Mouse (Mus musculus): Measurements from ENCODE around the gene Asb1. TPM values are rescaled to one million over a fixed set of nuclear protein-coding genes. Genes with fewer than 3 reads are reported as not detected.

Gene Asb1
- total RNA-seq (2023), result 10 to 100 TPM; 11.0 to 12.6 TPM

DNA sequence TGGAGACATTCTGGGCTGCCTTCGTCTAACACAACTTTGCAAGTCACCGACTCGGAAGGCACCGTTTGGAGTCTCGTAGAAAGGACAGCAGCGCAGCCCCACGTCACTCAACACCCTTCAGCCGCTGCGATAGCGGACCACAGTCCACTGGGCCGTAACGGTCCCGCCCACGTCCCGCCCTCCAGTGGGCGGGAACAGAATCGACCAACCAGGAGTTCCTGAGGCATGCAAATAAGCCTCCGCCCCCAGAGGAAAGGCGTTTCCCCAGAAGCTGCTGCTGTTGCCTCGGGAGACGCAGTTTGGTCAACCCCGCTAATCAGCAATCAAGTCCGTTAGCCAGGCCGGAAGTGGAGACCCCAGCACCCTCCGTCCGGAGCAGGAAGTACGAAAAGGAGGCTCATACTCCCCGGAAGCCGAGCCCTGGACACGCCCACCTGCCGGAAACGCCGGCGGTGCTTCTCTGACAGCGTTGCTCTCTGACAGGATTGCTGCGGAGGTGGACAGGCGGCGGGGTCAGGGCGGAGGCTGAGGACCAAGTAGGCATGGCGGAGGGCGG is at the start of gene Asb1:
Gene Asb1, plus strand, starts transcription at position 274 of the 556 bp plus-strand sequence.

DNA sequence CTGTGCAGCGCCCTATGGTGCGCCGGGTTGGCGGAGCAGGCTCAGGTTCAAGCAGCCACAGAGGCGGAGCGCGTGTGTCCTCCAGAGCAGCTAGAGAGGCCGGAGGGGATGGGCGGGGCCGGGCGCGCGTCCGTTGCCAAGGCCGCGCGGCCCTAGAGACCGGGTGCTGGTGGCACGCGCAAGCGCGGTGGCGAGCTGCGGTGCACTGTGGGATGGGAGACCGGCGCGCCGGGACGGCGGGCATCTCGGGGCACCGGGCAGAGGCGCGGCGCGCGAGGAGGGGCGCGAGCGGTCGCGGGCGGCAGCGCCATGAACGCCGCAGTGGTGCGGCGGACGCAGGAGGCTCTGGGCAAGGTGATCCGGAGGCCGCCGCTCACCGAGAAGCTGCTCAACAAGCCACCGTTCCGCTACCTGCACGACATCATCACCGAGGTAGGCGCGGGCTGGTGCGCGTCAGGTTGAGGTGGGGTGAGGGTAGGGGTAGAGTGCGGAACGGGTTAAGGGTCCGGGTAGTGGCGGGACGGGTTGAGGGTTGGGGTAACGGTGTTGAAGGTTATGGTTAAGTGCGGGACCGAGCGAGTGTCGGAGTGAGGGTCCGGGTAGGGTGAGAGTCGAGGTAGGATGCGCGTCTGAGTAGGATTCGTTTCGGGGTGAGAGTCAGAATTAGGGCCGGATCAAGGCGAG is 45.7 kb upstream of the Asb1 start, which contains the start of gene Traf3ip1:
Gene Traf3ip1, plus strand, starts transcription at position 191 of the 684 bp plus-strand sequence.

Other genes with a start within 250 kb of the Asb1 start
- gene Scly, start 242.2 kb upstream of the Asb1 start, total RNA-seq (2023), result 10 to 100 TPM; 22.6 to 23.5 TPM
- gene Espnl, start 218.5 kb upstream of the Asb1 start, total RNA-seq (2023), result not detected
- under 1 TPM in 1 of 2 experiments, not detected in 1; 0.22 TPM for gene Klhl30, start 189.5 kb upstream of the Asb1 start, total RNA-seq (2023)
- gene Erfe, start 174.1 kb upstream of the Asb1 start, total RNA-seq (2023), result under 1 TPM; 0.79 to 0.84 TPM
- gene Ilkap, start 141.7 kb upstream of the Asb1 start, total RNA-seq (2023), result 10 to 100 TPM; 57.2 to 57.3 TPM
- 10 to 100 TPM; 23.7 to 24.1 TPM for gene Hes6, start 126.5 kb upstream of the Asb1 start, total RNA-seq (2023)
- gene Per2, start 81.2 kb upstream of the Asb1 start, total RNA-seq (2023), result 10 to 100 TPM; 33.4 to 40.8 TPM
- 1 to 10 TPM; 1.8 to 2.1 TPM for gene Traf3ip1, start 45.9 kb upstream of the Asb1 start, total RNA-seq (2023)